Mouse (Mus musculus) liver, adult 2 months (tissue): ENCODE measurements around the gene Nfatc3. TPM values are rescaled to one million over a fixed set of nuclear protein-coding genes. Genes with fewer than 3 reads are reported as not detected.
A peak's percentile ranks its signal among the peaks of the same experiment; 100 is the strongest.

Experiments used
- DNase-seq: peaks from one replicate; pipeline ENCODE4 v3.0.0-alpha.2; 2011; ENCODE audit warnings: low read depth, low spot score; ENCODE audit errors: extremely low read depth
- H3K27ac ChIP-seq: fragments of 200-500 bp; replicated peaks from 2 replicates; pipeline ENCODE4 v1.5.1; 2012; ENCODE audit warnings: low read depth, mild to moderate bottlenecking, control low read depth, inconsistent platforms, low read length; ENCODE audit not compliant: insufficient read depth
- H3K27me3 ChIP-seq: fragments of 200-500 bp; 2 replicates; pipeline ENCODE4 v1.6.1; 2012; ENCODE audit warnings: mild to moderate bottlenecking, moderate library complexity, low read length, inconsistent platforms; ENCODE audit not compliant: control insufficient read depth, insufficient read depth
- H3K36me3 ChIP-seq: fragments of 200-500 bp; 2 replicates; pipeline ENCODE4 v1.6.1; 2012; ENCODE audit warnings: low read length, inconsistent platforms; ENCODE audit not compliant: control insufficient read depth, insufficient read depth
- H3K4me1 ChIP-seq: fragments of 200-500 bp; 2 replicates; pipeline ENCODE4 v1.6.1; 2011; ENCODE audit warnings: low read length; ENCODE audit not compliant: control insufficient read depth, insufficient read depth
- H3K4me3 ChIP-seq: fragments of 200-500 bp; 2 replicates; pipeline ENCODE4 v1.5.1; 2011; ENCODE audit warnings: low read depth, mild to moderate bottlenecking, control low read depth, low read length, moderate library complexity; ENCODE audit not compliant: insufficient read depth
- H3K79me2 ChIP-seq: fragments of 200-500 bp; 2 replicates; pipeline ENCODE4 v1.6.1; 2012; ENCODE audit warnings: inconsistent platforms, mild to moderate bottlenecking, low read length, moderate library complexity; ENCODE audit not compliant: control insufficient read depth, insufficient read depth
- H3K9ac ChIP-seq: fragments of 200-500 bp; 2 replicates; pipeline ENCODE4 v1.6.1; 2012; ENCODE audit warnings: low read depth, mild to moderate bottlenecking, control low read depth, inconsistent platforms, low read length
- CTCF ChIP-seq: fragments of 200-500 bp; IDR thresholded peaks from 2 replicates; pipeline ENCODE4 v1.5.1; 2011; ENCODE audit warnings: low read depth, low read length, control low read depth
- POLR2A ChIP-seq: fragments of 200-500 bp; IDR thresholded peaks from 2 replicates; pipeline ENCODE4 v1.6.1; 2011; ENCODE audit warnings: low read length, control low read depth; ENCODE audit not compliant: insufficient read depth; ENCODE audit errors: extremely low read depth
- WGBS: fragments of 180-500 bp; shearing (Covaris S2); methylation state at CpG from one replicate; pipeline ENCODE4 v1.1.7; 2018; 5-methylcytosine and 5-hydroxymethylcytosine counted together
- polyA plus RNA-seq: library from polyadenylated mRNA; depleted of rRNA; stranded (reverse); fragments of >200 nt; gene quantifications from 2 replicates; pipeline ENCODE4 v1.2.3, GENCODE M21; 2012
- total RNA-seq: library from RNA; depleted of rRNA; stranded (reverse); fragments of >200 nt; gene quantifications from 2 replicates; pipeline ENCODE4 v1.2.3, GENCODE M21; 2014

Nfatc3 gene
- total and polyA plus RNA-seq, 2 experiments = 8.5 to 13.3 TPM

DNA sequence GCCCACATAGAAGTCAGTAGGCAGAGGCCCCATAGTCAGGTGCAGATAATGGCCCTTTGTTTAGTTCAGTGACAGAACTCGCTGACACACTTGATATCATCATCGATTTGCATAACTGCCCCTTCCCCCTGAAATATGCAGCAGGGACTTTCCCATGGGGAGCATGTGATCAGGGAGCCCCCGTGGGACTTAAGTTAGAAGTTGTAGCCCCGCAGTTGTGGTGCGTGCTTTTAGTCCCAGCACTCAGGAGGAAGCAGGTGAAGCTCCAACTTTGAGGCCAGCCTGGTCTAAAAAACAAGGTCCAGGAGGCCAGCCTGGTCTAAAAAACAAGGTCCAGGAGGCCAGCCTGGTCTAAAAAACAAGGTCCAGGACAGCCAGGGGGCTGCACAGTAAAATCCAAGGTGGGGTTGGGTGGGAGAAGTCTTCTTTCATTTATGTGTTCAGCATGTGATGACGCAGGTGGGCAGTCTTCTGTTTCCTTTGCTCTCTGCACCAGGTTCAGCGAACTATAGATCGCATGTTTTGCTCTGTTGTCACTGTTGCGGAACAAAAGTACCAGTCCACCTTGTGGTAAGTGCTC is 6.0 kb upstream of the Nfatc3 start:
- H3K4me3 ChIP-seq = no peak overlapping the region
- no peaks in the 10 kb centered on the region for H3K4me1 ChIP-seq
- H3K36me3 ChIP-seq = no peaks in the 10 kb centered on the region
- DNase-seq = no peak
- no peak overlapping the region for H3K27ac ChIP-seq
- no peaks in the 10 kb centered on the region for H3K79me2 ChIP-seq
- no peaks in the 10 kb centered on the region for H3K27me3 ChIP-seq
- no peak overlapping the region for H3K9ac ChIP-seq
- 89% methylated on average over 9 of the region's 9 CpGs for WGBS
- no peak for TF ChIP-seq POLR2A
- no peak for TF ChIP-seq CTCF

DNA sequence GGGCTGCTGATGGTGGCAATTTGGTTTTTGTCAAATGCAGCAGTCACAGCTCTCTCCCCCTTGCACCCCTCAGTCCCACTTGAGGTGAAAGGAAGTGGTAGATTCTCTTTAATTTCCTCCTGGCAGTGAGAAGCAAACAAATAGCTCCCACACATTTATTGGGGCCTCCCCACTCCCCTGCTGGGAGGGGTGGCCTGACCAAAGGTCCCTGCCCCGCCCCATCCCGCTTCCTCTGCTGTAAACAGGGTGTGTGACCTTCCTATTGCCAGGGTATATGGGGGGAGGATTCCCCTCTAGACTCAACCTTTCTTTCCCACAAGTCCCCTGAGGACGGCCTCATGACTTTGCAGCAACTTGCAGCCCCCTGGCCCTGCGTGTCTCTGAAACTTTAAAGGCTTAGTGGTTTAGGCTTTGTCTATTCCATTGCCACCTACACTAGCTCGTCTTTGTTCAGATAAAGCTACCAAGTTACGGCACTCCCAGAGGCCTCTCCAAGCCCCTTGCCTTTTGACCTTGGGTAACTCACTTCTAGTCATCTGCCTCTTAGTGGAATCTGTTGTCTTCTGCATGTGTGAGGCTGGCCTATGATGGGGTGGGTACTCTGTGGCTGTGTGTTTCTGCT is 4.3 kb upstream of the Nfatc3 start:
- Histone ChIP-seq H3K27me3 (no peaks in the 10 kb centered on the region), H3K27ac (no peak overlapping the region), H3K4me3 (no peak overlapping the region), H3K9ac (no peak overlapping the region), H3K79me2 (no peaks in the 10 kb centered on the region), H3K36me3 (no peaks in the 10 kb centered on the region), H3K4me1 (peaks cover 6% of the 10 kb centered on the region)
- TF ChIP-seq POLR2A (no peak), CTCF (no peak)
- DNase-seq = no peak
- 75% methylated on average over 6 of the region's 6 CpGs for WGBS

DNA sequence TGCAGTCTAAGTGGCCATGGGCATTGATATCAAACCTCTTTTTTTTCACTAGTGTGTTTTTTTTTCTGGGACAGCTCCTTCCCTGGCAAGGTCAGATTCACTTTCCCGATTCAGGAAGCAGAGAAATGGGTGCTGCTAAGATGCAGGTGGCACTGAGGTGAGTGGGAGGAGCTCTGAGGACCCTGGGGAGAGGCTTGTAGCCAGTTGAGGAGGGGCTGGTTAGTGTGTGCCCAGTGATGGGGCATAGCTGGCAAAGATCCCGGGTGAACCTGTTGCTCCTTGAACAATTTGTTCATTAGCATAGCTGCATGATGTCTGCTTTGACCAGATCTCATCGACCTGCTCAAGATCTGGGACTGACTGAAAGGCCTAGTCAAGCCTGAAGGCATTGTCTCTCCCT is 3.6 kb upstream of the Nfatc3 start:
- Histone ChIP-seq H3K79me2 (no peaks in the 10 kb centered on the region), H3K9ac (no peak overlapping the region), H3K27me3 (no peaks in the 10 kb centered on the region), H3K27ac (no peak overlapping the region), H3K36me3 (no peaks in the 10 kb centered on the region), H3K4me1 (peaks cover 6% of the 10 kb centered on the region), H3K4me3 (no peak overlapping the region)
- TF ChIP-seq POLR2A (no peak), CTCF (no peak)
- WGBS = 67% methylated on average over 3 of the region's 3 CpGs
- no peak for DNase-seq

DNA sequence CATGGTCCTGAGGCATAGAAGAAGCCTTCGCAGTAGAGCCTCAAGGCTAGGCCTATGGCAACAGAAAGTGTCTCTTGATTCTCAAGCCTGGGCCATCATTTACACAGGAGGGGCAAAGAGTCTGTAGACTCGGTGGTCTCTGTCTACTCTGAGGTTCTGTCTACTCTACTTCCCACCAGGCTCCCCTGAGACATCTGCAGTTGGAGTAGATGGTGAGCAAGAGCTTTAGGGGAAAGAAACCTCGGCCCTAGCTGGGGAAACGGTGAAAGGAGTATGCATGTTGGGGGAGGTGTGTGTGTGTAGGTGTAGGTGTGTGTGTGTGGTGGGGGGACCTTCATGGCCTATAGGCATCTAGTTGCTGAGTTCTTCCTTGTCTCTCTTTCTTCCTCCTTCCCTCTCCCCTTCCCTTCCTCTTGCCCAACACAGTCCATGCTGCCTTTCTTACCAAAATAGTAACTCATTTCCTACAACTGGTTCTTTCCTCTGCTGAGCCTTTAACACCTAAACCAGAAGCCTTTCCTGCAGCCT is 2.1 kb upstream of the Nfatc3 start:
- 94% methylated on average over 4 of the region's 4 CpGs for WGBS
- TF ChIP-seq POLR2A = no peak
- TF ChIP-seq CTCF = no peak
- no peaks in the 10 kb centered on the region for H3K27me3 ChIP-seq
- H3K36me3 ChIP-seq = no peaks in the 10 kb centered on the region
- no peak overlapping the region for H3K4me3 ChIP-seq
- H3K9ac ChIP-seq = no peak overlapping the region
- peaks cover 6% of the 10 kb centered on the region for H3K4me1 ChIP-seq
- H3K79me2 ChIP-seq = no peaks in the 10 kb centered on the region; the same call in 1 of the 2 replicates
- no peak for DNase-seq
- H3K27ac ChIP-seq = no peak overlapping the region

DNA sequence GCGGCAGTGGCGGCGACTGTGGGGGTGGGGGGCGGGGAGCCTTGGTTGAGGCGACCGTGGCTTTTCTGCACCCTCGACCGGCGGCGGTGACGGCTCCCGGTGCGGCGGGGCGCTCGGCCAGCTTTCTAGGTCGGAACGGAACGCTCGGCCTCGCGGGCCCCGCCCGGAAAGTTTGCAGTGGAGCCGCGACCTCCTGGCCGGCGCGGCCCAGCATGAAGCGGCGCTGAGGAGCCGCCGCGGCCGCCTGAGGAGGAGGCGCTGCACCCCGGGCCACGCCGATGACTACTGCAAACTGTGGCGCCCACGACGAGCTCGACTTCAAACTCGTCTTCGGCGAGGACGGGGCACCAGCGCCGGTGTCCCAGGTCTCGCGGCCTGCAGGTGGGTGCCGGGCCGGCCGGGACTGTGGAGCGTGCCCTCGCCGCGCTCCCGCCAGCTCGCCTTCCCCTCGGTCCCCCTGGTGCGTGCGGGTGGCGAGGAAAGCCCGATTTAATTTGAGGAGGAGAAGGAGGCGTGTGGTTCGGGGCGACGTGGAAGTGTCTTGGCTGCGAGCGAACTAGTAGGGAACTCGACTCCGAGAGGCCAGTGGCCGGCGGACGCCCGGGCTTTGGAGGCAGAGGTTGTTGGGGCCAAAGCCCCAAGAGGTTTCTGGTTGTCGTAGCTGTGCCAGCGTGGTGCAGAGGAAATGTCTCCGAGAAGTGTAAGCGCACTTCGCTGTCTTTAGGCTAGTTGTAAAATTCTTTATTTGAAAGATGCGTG is 1.2 kb downstream of the Nfatc3 start:
- H3K9ac ChIP-seq = peak overlapping the region; percentile 96
- H3K27ac ChIP-seq = peak overlapping the region; percentile 97
- peaks cover 6% of the 10 kb centered on the region for H3K4me1 ChIP-seq
- peaks cover 10% of the 10 kb centered on the region; the same call in 1 of the 2 replicates for H3K79me2 ChIP-seq
- H3K27me3 ChIP-seq = no peaks in the 10 kb centered on the region
- DNase-seq = peak; percentile 62
- TF ChIP-seq POLR2A = no peak
- TF ChIP-seq CTCF = no peak
- under 1% methylated on average over 77 of the region's 83 CpGs for WGBS
- peak overlapping the region; percentile 97 for H3K4me3 ChIP-seq
- no peaks in the 10 kb centered on the region for H3K36me3 ChIP-seq
